Mouse (Mus musculus): Measurements from ENCODE around the gene Socs2. TPM values are rescaled to one million over a fixed set of nuclear protein-coding genes. Genes with fewer than 3 reads are reported as not detected.

Gene Socs2
- total and polyA plus RNA-seq, 3 experiments, result 16.5 to 24.9 TPM; not detected in 1

GRCm38 (mm10) chr10:95426207-95427115 is 9.5 kb upstream of the Socs2 start:
- H3K79me2 ChIP-seq (ENCODE audit: control insufficient read depth, insufficient read depth, low read length, poor library complexity), result no peaks in the 10 kb centered on the region
- no peak overlapping the region for H3K4me3 ChIP-seq (ENCODE audit: control insufficient read depth in 1 of 2, insufficient read depth in 1 of 2, low read depth in 2 of 2, low read length in 2 of 2)
- H3K9me3 ChIP-seq (replicated peaks; ENCODE audit: insufficient read depth, low read length), result no peaks in the 10 kb centered on the region
- no peaks in the 10 kb centered on the region for H3K4me1 ChIP-seq (ENCODE audit: control insufficient read depth in 1 of 2, insufficient read depth in 2 of 2, low read length in 2 of 2)
- peaks cover 3 to 9% of the 10 kb centered on the region in 2 experiments; a peak in 3 of 4 replicates for H3K27me3 ChIP-seq (ENCODE audit: control insufficient read depth in 1 of 2, insufficient read depth in 2 of 2, low read length in 2 of 2)
- DNase-seq (ENCODE audit: low read depth, low spot score), result no peak
- no peak overlapping the region for H3K9ac ChIP-seq (ENCODE audit: control insufficient read depth, low read depth, low read length, poor library complexity, severe bottlenecking)
- no peaks in the 10 kb centered on the region for H3K36me3 ChIP-seq (ENCODE audit: control insufficient read depth in 1 of 2, insufficient read depth in 2 of 2, low read length in 2 of 2)
- no peak for TF ChIP-seq MAZ (IDR thresholded peaks at IDR 0.05; ENCODE audit: low read depth, low read length)
- no peak for TF ChIP-seq EP300 (IDR thresholded peaks at IDR 0.05; ENCODE audit: low read depth in 1 of 2, low read length in 2 of 2)
- TF ChIP-seq MYC (IDR thresholded peaks at IDR 0.05; ENCODE audit: low read depth, low read length), result no peak
- no peak for TF ChIP-seq CTCF (IDR thresholded peaks at IDR 0.05 in 2 of 3, conservative IDR thresholded peaks at IDR 0.05 in 1 of 3; ENCODE audit: control insufficient read depth in 1 of 3, insufficient read depth in 1 of 3, low read depth in 2 of 3, low read length in 3 of 3, poor library complexity in 1 of 3, severe bottlenecking in 1 of 3)
- TF ChIP-seq SIN3A (IDR thresholded peaks at IDR 0.05; ENCODE audit: low read length), result no peak
- no peak for TF ChIP-seq GABPA (IDR thresholded peaks at IDR 0.05; ENCODE audit: low read depth, low read length)
- no peak for TF ChIP-seq POLR2A (IDR thresholded peaks at IDR 0.05; ENCODE audit: control insufficient read depth in 1 of 2, insufficient read depth in 1 of 2, low read depth in 1 of 2, low read length in 2 of 2, poor library complexity in 1 of 2)
- TF ChIP-seq MXI1 (IDR thresholded peaks at IDR 0.05; ENCODE audit: low read depth, low read length), result no peak
- TF ChIP-seq GATA1 (IDR thresholded peaks at IDR 0.05; ENCODE audit: low read depth, low read length), result no peak
- no peak for TF ChIP-seq JUND (IDR thresholded peaks at IDR 0.05; ENCODE audit: low read depth, low read length)
- no peak for TF ChIP-seq MYB (IDR thresholded peaks at IDR 0.05; ENCODE audit: low read depth, low read length)
- TF ChIP-seq KAT2A (conservative IDR thresholded peaks at IDR 0.05; ENCODE audit: low read depth, low read length), result no peak
- TF ChIP-seq BHLHE40 (IDR thresholded peaks at IDR 0.05; ENCODE audit: borderline replicate concordance, low read depth, low read length), result no peak
- H3K27ac ChIP-seq (ENCODE audit: control insufficient read depth, low read depth, low read length), result no peak overlapping the region

- Histone ChIP-seq H3K4me1 (ENCODE audit: control insufficient read depth in 1 of 2, insufficient read depth in 2 of 2, low read length in 2 of 2) (no peaks in the 10 kb centered on the region), H3K27ac (ENCODE audit: control insufficient read depth, low read depth, low read length) (no peak overlapping the region), H3K9me3 (replicated peaks; ENCODE audit: insufficient read depth, low read length) (no peaks in the 10 kb centered on the region), H3K79me2 (ENCODE audit: control insufficient read depth, insufficient read depth, low read length, poor library complexity) (no peaks in the 10 kb centered on the region), H3K4me3 (ENCODE audit: control insufficient read depth in 1 of 2, insufficient read depth in 1 of 2, low read depth in 2 of 2, low read length in 2 of 2) (no peak overlapping the region), H3K27me3 (ENCODE audit: control insufficient read depth in 1 of 2, insufficient read depth in 2 of 2, low read length in 2 of 2) (peaks cover 3% of the 10 kb centered on the region in 2 experiments; a peak in 2 of 4 replicates), H3K36me3 (ENCODE audit: control insufficient read depth in 1 of 2, insufficient read depth in 2 of 2, low read length in 2 of 2) (no peaks in the 10 kb centered on the region), H3K9ac (ENCODE audit: control insufficient read depth, low read depth, low read length, poor library complexity, severe bottlenecking) (no peak overlapping the region)
- DNase-seq (ENCODE audit: low read depth, low spot score), result no peak
- TF ChIP-seq SMC3 (IDR thresholded peaks at IDR 0.05; ENCODE audit: low read depth, low read length) (no peak), NRF1 (IDR thresholded peaks at IDR 0.05; ENCODE audit: insufficient read depth, low read depth, low read length, poor library complexity, severe bottlenecking) (no peak), MYC (IDR thresholded peaks at IDR 0.05; ENCODE audit: low read depth, low read length) (no peak), MAFK (IDR thresholded peaks at IDR 0.05; ENCODE audit: borderline replicate concordance, low read depth, low read length) (no peak), GABPA (IDR thresholded peaks at IDR 0.05; ENCODE audit: low read depth, low read length) (no peak), NELFE (IDR thresholded peaks at IDR 0.05; ENCODE audit: low read depth, low read length) (no peak), CHD2 (IDR thresholded peaks at IDR 0.05; ENCODE audit: low read length) (no peak), ETS1 (IDR thresholded peaks at IDR 0.05; ENCODE audit: low read depth, low read length) (no peak), EP300 (IDR thresholded peaks at IDR 0.05; ENCODE audit: low read depth in 1 of 2, low read length in 2 of 2) (no peak), TCF12 (IDR thresholded peaks at IDR 0.05; ENCODE audit: low read depth, low read length) (no peak), POLR2AphosphoS5 (IDR thresholded peaks at IDR 0.05; ENCODE audit: borderline replicate concordance, low read depth, low read length) (no peak), USF1 (IDR thresholded peaks at IDR 0.05; ENCODE audit: low read depth, low read length) (no peak), BHLHE40 (IDR thresholded peaks at IDR 0.05; ENCODE audit: borderline replicate concordance, low read depth, low read length) (no peak), TBP (IDR thresholded peaks at IDR 0.05; ENCODE audit: low read depth, low read length) (no peak), MYB (IDR thresholded peaks at IDR 0.05; ENCODE audit: low read depth, low read length) (no peak), POLR2AphosphoS2 (IDR thresholded peaks at IDR 0.05; ENCODE audit: low read length) (no peak), USF2 (IDR thresholded peaks at IDR 0.05; ENCODE audit: borderline replicate concordance in 1 of 2, insufficient read depth in 1 of 2, low read depth in 1 of 2, low read length in 2 of 2) (no peak), JUND (IDR thresholded peaks at IDR 0.05; ENCODE audit: low read depth, low read length) (no peak)
Observed at GRCm38 (mm10) chr10:95422681-95423080, 5.7 kb upstream of the Socs2 start.

Measured in MEL (cell line).